Mouse (Mus musculus) olfactory bulb, adult 2 months (tissue): ENCODE measurements around the gene Slc44a5.

Source experiments
- CTCF ChIP-seq: fragments of 200-500 bp; IDR thresholded peaks from 2 replicates; pipeline ENCODE4 v1.5.1; 2012; ENCODE audit warnings: low read depth, mild to moderate bottlenecking, low read length, moderate library complexity; ENCODE audit not compliant: insufficient read depth
- POLR2A ChIP-seq: fragments of 200-500 bp; IDR thresholded peaks from 2 replicates; pipeline ENCODE4 v1.6.1; 2012; ENCODE audit warnings: mild to moderate bottlenecking, low read depth, low read length, moderate library complexity; ENCODE audit not compliant: insufficient read depth

DNA sequence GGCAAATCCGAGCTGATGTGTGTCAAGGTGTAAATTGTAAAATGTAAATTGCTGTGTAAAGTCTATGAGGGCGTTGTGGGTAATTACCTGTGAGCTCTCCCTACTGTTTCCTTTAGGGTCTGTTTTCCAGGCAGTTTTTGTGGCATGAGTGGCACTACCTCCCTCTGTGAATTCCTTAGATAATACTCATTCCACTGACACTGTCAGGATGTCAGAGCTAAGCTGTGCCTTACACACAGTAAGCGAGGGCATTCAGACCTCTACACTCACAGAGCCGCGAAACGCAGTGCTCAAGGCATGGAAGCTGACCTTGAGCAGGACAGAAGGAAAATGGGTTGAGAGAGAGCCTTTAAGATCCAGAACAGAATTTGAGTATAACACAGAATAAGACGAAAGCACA lies 80.1 kb downstream of the Slc44a5 start:
- TF ChIP-seq CTCF: no peak
- TF ChIP-seq POLR2A: no peak
